Mouse (Mus musculus) hindbrain, embryonic 16.5 days (tissue): Measurements from ENCODE around the gene Ang. TPM values are rescaled to one million over a fixed set of nuclear protein-coding genes. Genes with fewer than 3 reads are reported as not detected.

ENCODE experiments used
- ATAC-seq: fragments of 200-750 bp; cut with Nextera tagmentation; 2 replicates; pipeline ENCODE4 v1.8.0; 2017; ENCODE audit warnings: moderate TSS enrichment, moderate library complexity
- H3K27ac ChIP-seq: fragments of 300-500 bp; sonication (generic); 2 replicates; pipeline ENCODE4 v1.5.1; 2014; ENCODE audit warnings: low read depth, mild to moderate bottlenecking, control low read depth, low read length, moderate library complexity
- H3K27me3 ChIP-seq: fragments of 300-500 bp; sonication (generic); replicated peaks from 2 replicates; pipeline ENCODE4 v1.6.1; 2014; ENCODE audit warnings: low read length; ENCODE audit not compliant: control insufficient read depth, insufficient read depth
- H3K36me3 ChIP-seq: fragments of 300-500 bp; sonication (generic); 2 replicates; pipeline ENCODE4 v1.6.1; 2014; ENCODE audit warnings: mild to moderate bottlenecking, low read length, moderate library complexity, mixed read lengths; ENCODE audit not compliant: control insufficient read depth, insufficient read depth
- H3K4me1 ChIP-seq: fragments of 300-500 bp; sonication (generic); 2 replicates; pipeline ENCODE4 v1.6.1; 2014; ENCODE audit warnings: low read depth, low read length; ENCODE audit not compliant: control insufficient read depth, insufficient read depth
- H3K4me2 ChIP-seq: fragments of 300-500 bp; sonication (generic); 2 replicates; pipeline ENCODE4 v1.6.1; 2014; ENCODE audit warnings: mild to moderate bottlenecking, low read length, control low read depth, moderate library complexity
- H3K4me3 ChIP-seq: fragments of 300-500 bp; sonication (generic); 2 replicates; pipeline ENCODE4 v1.5.1; 2014; ENCODE audit warnings: mild to moderate bottlenecking, low read length, control low read depth, moderate library complexity
- H3K9ac ChIP-seq: fragments of 300-500 bp; sonication (generic); 2 replicates; pipeline ENCODE4 v1.6.1; 2014; ENCODE audit warnings: low read depth, mild to moderate bottlenecking, control low read depth, low read length, moderate library complexity
- H3K9me3 ChIP-seq: fragments of 300-500 bp; sonication (generic); 2 replicates; pipeline ENCODE4 v1.6.1; 2014; ENCODE audit warnings: mild to moderate bottlenecking, low read length, moderate library complexity; ENCODE audit not compliant: control insufficient read depth
- WGBS: fragments of 180-500 bp; shearing (Covaris S2); extraction: QIAGEN DNeasy Blood & Tissue Kit; methylation state at CpG from one replicate; pipeline ENCODE4 v1.1.7; 2014; 5-methylcytosine and 5-hydroxymethylcytosine counted together
- polyA plus RNA-seq: library from polyadenylated mRNA; unstranded; fragments of >200 nt; fragmentation: Nextera tagmentation; extraction: Ambion mirVana; gene quantifications from 2 replicates; pipeline ENCODE4 v1.2.1, GENCODE M21; 2015

The Ang gene
- polyA plus RNA-seq, 1 experiment from 2014 or later = 6.2 TPM

DNA sequence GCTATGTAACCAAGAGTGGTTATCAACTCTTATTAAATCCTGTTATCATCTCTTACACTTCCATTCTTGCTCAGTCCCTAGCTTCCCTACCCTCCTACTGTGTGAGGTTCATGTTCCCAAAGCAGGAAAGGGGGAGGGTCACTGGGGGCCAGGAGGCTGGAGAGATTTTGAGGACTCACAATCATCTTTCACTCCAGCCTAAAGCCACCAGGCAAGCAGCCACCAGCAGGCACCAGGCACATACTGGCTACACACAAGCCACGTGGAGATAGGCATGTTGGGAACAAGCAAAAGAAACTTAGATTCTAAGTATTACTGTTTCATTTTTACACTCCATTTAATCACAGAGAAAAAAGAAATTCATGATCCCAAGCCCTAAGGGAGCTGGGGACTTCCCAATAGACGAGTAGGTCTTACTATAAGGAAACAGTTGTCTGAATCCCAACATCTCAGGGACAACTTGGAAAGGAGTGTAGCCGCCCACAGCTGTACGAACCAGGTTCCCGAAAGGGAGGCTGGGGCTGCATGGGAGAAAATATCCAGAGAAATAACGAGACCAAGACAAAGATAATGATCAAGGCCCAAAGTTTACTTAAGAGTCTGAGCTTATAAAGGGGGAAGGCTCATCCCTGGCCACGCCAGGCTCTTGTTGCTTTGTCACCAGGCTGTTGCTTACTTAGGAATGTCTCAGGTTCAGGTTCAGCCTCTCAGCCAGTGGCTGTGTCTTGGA is 40.3 kb downstream of the Ang start:
- 79% methylated on average over 7 of the region's 7 CpGs for WGBS
- H3K27me3 ChIP-seq = no peaks in the 10 kb centered on the region
- H3K36me3 ChIP-seq = no peaks in the 10 kb centered on the region
- no peak overlapping the region for H3K27ac ChIP-seq
- no peak overlapping the region for H3K4me2 ChIP-seq
- no peak overlapping the region for H3K4me3 ChIP-seq
- no peaks in the 10 kb centered on the region for H3K9me3 ChIP-seq
- no peak overlapping the region for H3K9ac ChIP-seq
- ATAC-seq = no peak
- H3K4me1 ChIP-seq = no peaks in the 10 kb centered on the region

DNA sequence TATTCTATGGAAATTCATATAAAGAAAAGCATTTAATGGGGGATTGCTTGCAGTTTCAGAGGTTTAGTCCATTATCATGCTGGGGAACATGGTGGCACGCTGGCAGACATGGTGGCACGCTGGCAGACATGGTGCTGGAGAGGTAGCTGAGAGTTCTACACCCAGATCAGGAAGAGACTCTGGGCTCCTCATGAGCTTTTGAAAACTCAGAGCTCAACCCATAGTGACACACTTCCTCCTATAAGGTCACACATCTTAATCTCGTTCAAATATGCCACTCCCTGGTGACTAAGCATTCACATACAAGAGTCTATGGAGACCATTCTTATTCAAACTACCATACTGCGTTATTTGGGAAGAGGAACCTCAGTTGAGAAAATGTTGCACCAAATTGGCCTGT is 41.4 kb downstream of the Ang start:
- Histone ChIP-seq H3K9ac (no peak overlapping the region), H3K4me1 (no peaks in the 10 kb centered on the region), H3K36me3 (no peaks in the 10 kb centered on the region), H3K4me2 (no peak overlapping the region), H3K9me3 (no peaks in the 10 kb centered on the region), H3K27me3 (no peaks in the 10 kb centered on the region), H3K4me3 (no peak overlapping the region), H3K27ac (no peak overlapping the region)
- 90% methylated on average over 4 of the region's 4 CpGs for WGBS
- no peak for ATAC-seq

DNA sequence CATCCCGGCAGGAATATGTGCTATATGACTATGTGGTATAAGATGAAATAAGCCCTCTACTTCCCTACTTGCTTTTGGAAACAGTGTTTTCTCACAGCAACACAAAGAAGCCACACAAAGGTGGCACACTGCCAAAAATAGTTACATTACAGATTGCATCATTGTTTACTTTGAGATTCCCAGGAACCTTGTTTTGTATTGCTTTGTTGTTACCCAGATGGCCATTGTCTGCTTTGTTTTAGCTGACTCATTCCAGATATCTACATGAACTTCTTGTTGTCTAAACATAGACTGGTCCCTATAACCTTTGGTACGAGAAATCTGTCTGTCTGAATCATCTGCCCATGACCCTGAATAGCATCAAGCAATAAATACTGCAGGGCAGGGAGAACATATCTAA is 49.4 kb downstream of the Ang start:
- no peak overlapping the region for H3K4me3 ChIP-seq
- no peaks in the 10 kb centered on the region for H3K4me1 ChIP-seq
- H3K36me3 ChIP-seq = no peaks in the 10 kb centered on the region
- H3K27me3 ChIP-seq = no peaks in the 10 kb centered on the region
- no peak overlapping the region for H3K27ac ChIP-seq
- 73% methylated on average over 2 of the region's 2 CpGs for WGBS
- ATAC-seq = no peak
- no peak overlapping the region for H3K4me2 ChIP-seq
- no peaks in the 10 kb centered on the region for H3K9me3 ChIP-seq
- no peak overlapping the region for H3K9ac ChIP-seq

DNA sequence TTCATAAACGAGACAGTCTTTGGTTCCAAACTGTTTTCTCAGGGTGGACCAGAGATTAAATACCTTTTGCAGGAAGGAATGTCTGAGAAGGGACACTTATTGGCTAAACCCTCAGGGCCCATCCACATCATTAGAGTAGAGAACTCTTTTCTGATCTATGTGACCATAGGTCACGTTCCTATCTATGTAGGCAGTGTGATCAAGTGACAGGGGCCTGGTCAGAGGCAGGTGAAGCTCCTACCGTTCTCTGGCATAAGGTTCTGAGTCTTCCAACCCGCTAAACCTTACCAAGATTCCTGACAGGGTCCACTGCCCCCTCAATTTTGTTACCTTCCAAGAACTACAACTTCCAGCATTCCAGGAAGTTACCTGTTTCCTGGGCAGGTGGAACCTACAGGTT is 51.2 kb downstream of the Ang start:
- H3K27me3 ChIP-seq = no peaks in the 10 kb centered on the region
- H3K4me1 ChIP-seq = no peaks in the 10 kb centered on the region
- WGBS = 92% methylated on average over 4 of the region's 4 CpGs
- no peaks in the 10 kb centered on the region for H3K36me3 ChIP-seq
- H3K9ac ChIP-seq = no peak overlapping the region
- H3K9me3 ChIP-seq = no peaks in the 10 kb centered on the region
- no peak overlapping the region for H3K4me3 ChIP-seq
- no peak for ATAC-seq
- no peak overlapping the region for H3K4me2 ChIP-seq
- H3K27ac ChIP-seq = no peak overlapping the region

DNA sequence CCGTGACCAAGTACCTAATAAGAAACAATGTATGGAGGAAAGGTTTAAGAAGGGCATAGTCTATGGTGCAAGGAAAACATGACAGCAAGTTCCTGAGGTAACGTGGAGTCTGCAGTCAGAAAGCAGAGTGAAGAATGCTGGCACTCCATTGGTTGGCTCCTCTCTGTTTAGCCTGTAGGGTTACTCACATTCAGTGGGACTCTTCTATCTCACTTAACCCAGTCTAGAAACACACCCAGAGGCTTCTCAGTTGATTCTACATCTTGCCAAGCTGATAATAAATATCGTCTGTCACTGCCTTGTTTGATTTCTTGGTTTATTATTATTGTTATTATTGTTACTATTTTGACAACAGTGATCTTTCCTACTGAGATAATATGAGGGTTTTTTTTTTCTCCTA is 51.6 kb downstream of the Ang start:
- Histone ChIP-seq H3K27ac (no peak overlapping the region), H3K9ac (no peak overlapping the region), H3K4me1 (no peaks in the 10 kb centered on the region), H3K4me3 (no peak overlapping the region), H3K4me2 (no peak overlapping the region), H3K36me3 (no peaks in the 10 kb centered on the region), H3K27me3 (no peaks in the 10 kb centered on the region), H3K9me3 (no peaks in the 10 kb centered on the region)
- WGBS = 83% methylated on average over 3 of the region's 3 CpGs
- ATAC-seq = no peak

DNA sequence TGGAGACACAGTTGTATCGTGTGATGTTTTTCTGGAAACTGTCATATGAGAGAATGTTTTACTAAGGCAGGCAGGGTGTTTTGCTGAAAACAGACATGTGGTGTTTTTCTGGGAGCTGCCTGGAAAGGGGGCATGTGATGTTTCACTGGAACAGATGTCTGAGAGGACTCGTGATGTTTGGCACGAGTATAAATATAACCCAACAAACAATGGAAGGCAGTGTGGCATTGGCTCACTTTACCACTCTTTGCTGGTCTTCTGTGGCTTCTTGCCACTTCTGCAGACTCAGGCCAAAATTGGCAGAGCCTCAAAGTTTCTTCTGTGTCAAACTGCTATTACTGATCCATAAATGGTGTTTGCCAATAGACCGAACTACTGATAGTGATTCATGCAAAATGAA is 52.3 kb downstream of the Ang start:
- WGBS = 68% methylated on average over 4 of the region's 4 CpGs
- H3K27ac ChIP-seq = no peak overlapping the region
- H3K27me3 ChIP-seq = no peaks in the 10 kb centered on the region
- no peak overlapping the region for H3K4me2 ChIP-seq
- no peaks in the 10 kb centered on the region for H3K9me3 ChIP-seq
- H3K4me1 ChIP-seq = no peaks in the 10 kb centered on the region
- no peak overlapping the region for H3K4me3 ChIP-seq
- no peak for ATAC-seq
- H3K36me3 ChIP-seq = no peaks in the 10 kb centered on the region
- no peak overlapping the region for H3K9ac ChIP-seq

DNA sequence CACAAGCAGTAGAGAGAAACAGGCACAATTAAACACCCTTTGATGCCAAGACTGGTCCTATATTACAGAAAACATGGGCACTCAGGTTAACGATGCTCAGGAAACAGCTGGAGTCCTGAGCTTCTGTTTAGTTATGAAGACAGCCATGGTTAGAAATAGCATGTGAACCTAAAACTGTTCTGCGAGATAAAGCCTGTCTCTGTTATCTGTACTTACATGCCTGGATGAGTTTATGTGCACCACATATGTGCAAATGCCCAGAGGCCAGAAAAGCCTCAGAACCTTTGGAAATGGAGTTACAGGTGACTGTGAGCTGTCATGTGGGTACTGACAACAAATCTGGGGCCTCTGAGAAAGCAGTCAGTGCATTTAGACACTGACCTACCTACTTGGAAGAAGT is 53.0 kb downstream of the Ang start:
- no peak overlapping the region for H3K4me3 ChIP-seq
- no peak overlapping the region for H3K4me2 ChIP-seq
- no peaks in the 10 kb centered on the region for H3K36me3 ChIP-seq
- 83% methylated on average over 2 of the region's 2 CpGs for WGBS
- no peaks in the 10 kb centered on the region for H3K4me1 ChIP-seq
- no peak overlapping the region for H3K27ac ChIP-seq
- no peak overlapping the region for H3K9ac ChIP-seq
- ATAC-seq = no peak
- H3K27me3 ChIP-seq = no peaks in the 10 kb centered on the region
- H3K9me3 ChIP-seq = no peaks in the 10 kb centered on the region

DNA sequence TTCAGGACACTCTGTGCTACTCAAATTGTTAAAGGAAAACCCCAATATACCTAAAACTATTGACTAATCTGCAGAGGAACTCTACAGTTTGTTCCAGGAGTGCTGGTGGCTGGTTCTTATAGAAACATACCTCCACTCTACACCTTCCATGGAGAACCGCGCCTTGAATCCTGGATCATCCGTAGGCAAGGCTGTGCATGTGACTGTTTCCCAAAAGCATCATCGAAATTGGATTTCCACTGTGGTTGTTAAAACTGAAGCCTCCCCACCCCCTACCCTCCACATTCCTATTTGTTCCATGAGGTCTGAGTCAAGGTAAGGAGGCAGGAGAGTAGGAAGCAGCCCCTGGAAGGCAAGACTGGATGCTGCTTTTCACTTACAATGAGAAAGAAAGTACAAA is 53.5 kb downstream of the Ang start:
- Histone ChIP-seq H3K4me3 (no peak overlapping the region), H3K4me2 (no peak overlapping the region), H3K9ac (no peak overlapping the region), H3K27ac (no peak overlapping the region), H3K36me3 (no peaks in the 10 kb centered on the region), H3K4me1 (no peaks in the 10 kb centered on the region), H3K9me3 (no peaks in the 10 kb centered on the region), H3K27me3 (no peaks in the 10 kb centered on the region)
- WGBS = 95% methylated on average over 4 of the region's 4 CpGs
- ATAC-seq = no peak

DNA sequence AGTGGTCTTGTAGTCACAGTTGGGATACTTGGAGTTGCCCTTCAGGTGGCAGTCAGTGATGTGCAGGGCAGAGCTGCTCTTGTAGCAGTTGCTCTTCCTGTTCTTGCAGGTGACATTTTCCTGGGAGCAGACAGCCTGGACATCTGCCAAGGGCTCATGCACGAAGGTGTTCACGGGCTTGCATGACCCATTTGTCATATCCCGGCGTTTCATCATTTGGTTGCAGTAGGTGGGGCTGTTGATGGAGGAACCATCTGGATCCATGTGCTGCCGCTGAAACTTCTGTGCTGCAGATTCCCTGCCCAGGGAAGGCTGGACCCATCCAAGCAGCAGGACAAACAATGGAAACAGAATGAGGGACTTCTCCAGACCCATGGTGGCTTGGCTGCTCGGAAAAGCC is 54.6 kb downstream of the Ang start:
- H3K4me1 ChIP-seq = no peaks in the 10 kb centered on the region
- no peak for ATAC-seq
- no peak overlapping the region for H3K27ac ChIP-seq
- no peaks in the 10 kb centered on the region for H3K36me3 ChIP-seq
- H3K9me3 ChIP-seq = no peaks in the 10 kb centered on the region
- 83% methylated on average over 6 of the region's 6 CpGs for WGBS
- no peak overlapping the region for H3K4me2 ChIP-seq
- no peak overlapping the region for H3K4me3 ChIP-seq
- H3K9ac ChIP-seq = no peak overlapping the region
- H3K27me3 ChIP-seq = no peaks in the 10 kb centered on the region

DNA sequence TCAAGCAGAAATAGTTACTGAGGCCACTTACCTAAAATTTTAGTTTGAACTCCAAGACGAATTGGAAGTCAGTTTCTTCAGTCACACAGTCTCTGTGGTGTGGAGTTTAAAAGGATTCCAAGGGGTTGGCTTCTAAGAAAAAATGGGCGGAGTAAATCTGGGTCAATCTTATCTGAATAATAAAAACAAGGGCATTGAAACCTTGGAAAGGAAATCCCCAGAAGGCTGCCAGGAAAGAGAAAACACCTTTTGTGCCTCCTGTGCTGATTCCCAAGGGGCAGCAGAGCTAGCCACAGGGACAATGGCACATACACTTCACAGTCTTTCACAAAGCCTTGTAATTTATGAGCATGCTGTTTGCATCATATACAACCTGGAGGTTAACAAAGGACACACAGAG is 55.7 kb downstream of the Ang start, which contains the start of gene Rnase1:
Gene Rnase1, minus strand, starts transcription at position 101 of the 400 bp plus-strand sequence.
- 37% methylated on average over 2 of the region's 2 CpGs for WGBS
- Histone ChIP-seq H3K9me3 (no peaks in the 10 kb centered on the region), H3K27ac (no peak within 1 kb of the TSS), H3K9ac (no peak within 1 kb of the TSS), H3K4me2 (no peak within 1 kb of the TSS), H3K4me1 (no peaks in the 10 kb centered on the region), H3K36me3 (no peaks in the 10 kb centered on the region), H3K4me3 (no peak within 1 kb of the TSS), H3K27me3 (no peaks in the 10 kb centered on the region)
- no peak for ATAC-seq
